Mouse (Mus musculus): ENCODE measurements around the gene Helt. TPM values are rescaled to one million over a fixed set of nuclear protein-coding genes. Genes with fewer than 3 reads are reported as not detected.

The Helt gene
- polyA plus RNA-seq, 1 experiment from 2014 or later: not detected

- H3K9me3 ChIP-seq (ENCODE audit: control insufficient read depth): no peaks in the 10 kb centered on the region
- no peak for ATAC-seq
- TF ChIP-seq CTCF (IDR thresholded peaks at IDR 0.05; ENCODE audit: low read depth): no peak
- no peaks in the 10 kb centered on the region for H3K4me1 ChIP-seq (replicated peaks; ENCODE audit: control insufficient read depth, insufficient read depth, low read length)
- H3K4me3 ChIP-seq (ENCODE audit: low read depth, low read length): no peak overlapping the region
- no peaks in the 10 kb centered on the region for H3K27me3 ChIP-seq (replicated peaks; ENCODE audit: control insufficient read depth, insufficient read depth, low read length)
- no peaks in the 10 kb centered on the region for H3K36me3 ChIP-seq (ENCODE audit: control insufficient read depth, insufficient read depth)
- no peak overlapping the region for H3K4me2 ChIP-seq (replicated peaks; ENCODE audit: low read depth)
- no peak overlapping the region for H3K27ac ChIP-seq (ENCODE audit: low read depth, low read length)
- 66% methylated on average over 13 of the region's 13 CpGs for whole genome bisulfite sequencing
- H3K9ac ChIP-seq (ENCODE audit: low read depth, low read length): no peak overlapping the region
These were observed 42.0 kb downstream of the Helt start for GRCm38 (mm10) chr8:46252456-46252855.

GRCm38 (mm10) chr8:46251561-46251960 is 42.9 kb downstream of the Helt start:
- H3K27me3 ChIP-seq (replicated peaks; ENCODE audit: control insufficient read depth, insufficient read depth, low read length): no peaks in the 10 kb centered on the region
- no peaks in the 10 kb centered on the region for H3K4me1 ChIP-seq (replicated peaks; ENCODE audit: control insufficient read depth, insufficient read depth, low read length)
- no peak overlapping the region for H3K4me3 ChIP-seq (ENCODE audit: low read depth, low read length)
- TF ChIP-seq CTCF (IDR thresholded peaks at IDR 0.05; ENCODE audit: low read depth): no peak
- no peak for ATAC-seq
- no peak overlapping the region for H3K27ac ChIP-seq (ENCODE audit: low read depth, low read length)
- H3K4me2 ChIP-seq (replicated peaks; ENCODE audit: low read depth): no peak overlapping the region
- 61% methylated on average over 10 of the region's 10 CpGs for WGBS
- no peaks in the 10 kb centered on the region for H3K9me3 ChIP-seq (ENCODE audit: control insufficient read depth)
- no peak overlapping the region for H3K9ac ChIP-seq (ENCODE audit: low read depth, low read length)
- H3K36me3 ChIP-seq (ENCODE audit: control insufficient read depth, insufficient read depth): no peaks in the 10 kb centered on the region

GRCm38 (mm10) chr8:46246346-46246745 is 48.1 kb downstream of the Helt start:
- no peak overlapping the region for H3K9ac ChIP-seq (ENCODE audit: low read depth, low read length)
- TF ChIP-seq CTCF (IDR thresholded peaks at IDR 0.05; ENCODE audit: low read depth): no peak

GRCm38 (mm10) chr8:46242946-46243345 is 51.5 kb downstream of the Helt start:
- H3K27ac ChIP-seq (ENCODE audit: low read depth, low read length): no peak overlapping the region
- no peak overlapping the region for H3K4me3 ChIP-seq (ENCODE audit: low read depth, low read length)
- WGBS: 41% methylated on average over 7 of the region's 7 CpGs
- H3K4me1 ChIP-seq (replicated peaks; ENCODE audit: control insufficient read depth, insufficient read depth, low read length): no peaks in the 10 kb centered on the region
- no peak overlapping the region for H3K4me2 ChIP-seq (replicated peaks; ENCODE audit: low read depth)
- TF ChIP-seq CTCF (IDR thresholded peaks at IDR 0.05; ENCODE audit: low read depth): no peak
- no peak overlapping the region for H3K9ac ChIP-seq (ENCODE audit: low read depth, low read length)
- no peaks in the 10 kb centered on the region for H3K36me3 ChIP-seq (ENCODE audit: control insufficient read depth, insufficient read depth)
- ATAC-seq: no peak
- H3K9me3 ChIP-seq (ENCODE audit: control insufficient read depth): no peaks in the 10 kb centered on the region
- no peaks in the 10 kb centered on the region for H3K27me3 ChIP-seq (replicated peaks; ENCODE audit: control insufficient read depth, insufficient read depth, low read length)

More at GRCm38 (mm10) chr8:46246346-46246745, 48.1 kb downstream of the Helt start:
- H3K27ac ChIP-seq (ENCODE audit: low read depth, low read length): no peak overlapping the region
- no peaks in the 10 kb centered on the region for H3K4me1 ChIP-seq (replicated peaks; ENCODE audit: control insufficient read depth, insufficient read depth, low read length)
- no peak overlapping the region for H3K4me3 ChIP-seq (ENCODE audit: low read depth, low read length)
- no peak for ATAC-seq
- no peaks in the 10 kb centered on the region for H3K9me3 ChIP-seq (ENCODE audit: control insufficient read depth)
- H3K4me2 ChIP-seq (replicated peaks; ENCODE audit: low read depth): no peak overlapping the region
- WGBS: 57% methylated on average over 11 of the region's 11 CpGs
- no peaks in the 10 kb centered on the region for H3K36me3 ChIP-seq (ENCODE audit: control insufficient read depth, insufficient read depth)
- H3K27me3 ChIP-seq (replicated peaks; ENCODE audit: control insufficient read depth, insufficient read depth, low read length): no peaks in the 10 kb centered on the region

Other genes starting within 250 kb of the Helt start
- 15.2 and 17.1 TPM in 2 replicates for gene Cfap97, start 142.9 kb downstream of the Helt start, polyA plus RNA-seq (2015; fragmentation: Nextera tagmentation; extraction: Ambion mirVana)
- 12.1 and 13.2 TPM in 2 replicates for gene Snx25, start 142.5 kb downstream of the Helt start, polyA plus RNA-seq (2015; fragmentation: Nextera tagmentation; extraction: Ambion mirVana)
- 230 TPM in 2 replicates for gene Slc25a4, start 83.4 kb downstream of the Helt start, polyA plus RNA-seq (2015; fragmentation: Nextera tagmentation; extraction: Ambion mirVana)
- gene Acsl1, start 176.4 kb upstream of the Helt start, polyA plus RNA-seq (2015; fragmentation: Nextera tagmentation; extraction: Ambion mirVana): 54.0 and 59.1 TPM in 2 replicates

All from intestine, postnatal 0 days (tissue).